Mouse (Mus musculus) yolk sac, embryonic 10.5 days (tissue): ENCODE data around the gene Kcns3.

Experiments used
- DNase-seq: peaks from one replicate; pipeline ENCODE4 v3.0.0-alpha.2; 2017; ENCODE audit warnings: low spot score

Kcns3 gene

GRCm38 (mm10) chr12:11151015-11151414 lies at the start of gene Kcns3:
Gene Kcns3, minus strand, starts transcription at chr12:11151056.
- DNase-seq: no peak

GRCm38 (mm10) chr12:11198551-11198950 lies 47.7 kb upstream of the Kcns3 start:
- DNase-seq: no peak

- no peak for DNase-seq
These were observed 47.2 kb upstream of the Kcns3 start for GRCm38 (mm10) chr12:11198026-11198425.

- DNase-seq: no peak
These were observed 46.0 kb upstream of the Kcns3 start for GRCm38 (mm10) chr12:11196830-11197229.

GRCm38 (mm10) chr12:11196142-11196597 lies 45.3 kb upstream of the Kcns3 start:
- DNase-seq: peak; percentile 66

GRCm38 (mm10) chr12:11195031-11195430 lies 44.2 kb upstream of the Kcns3 start:
- DNase-seq: no peak

GRCm38 (mm10) chr12:11178486-11179154 lies 27.8 kb upstream of the Kcns3 start:
- DNase-seq: peak; percentile 66

GRCm38 (mm10) chr12:11177408-11178394 lies 26.8 kb upstream of the Kcns3 start:
- DNase-seq: no peak

GRCm38 (mm10) chr12:11158670-11159069 lies 7.8 kb upstream of the Kcns3 start:
- DNase-seq: no peak

- DNase-seq: no peak
These were observed 4.3 kb upstream of the Kcns3 start for GRCm38 (mm10) chr12:11155123-11155522.

- DNase-seq: no peak
These were observed 2.7 kb upstream of the Kcns3 start for GRCm38 (mm10) chr12:11153587-11153986.

GRCm38 (mm10) chr12:11150192-11150935 lies 492 bp downstream of the Kcns3 start:
- DNase-seq: peak; percentile 48

GRCm38 (mm10) chr12:11149421-11150191 lies 1.2 kb downstream of the Kcns3 start:
- DNase-seq: peak; percentile 67

GRCm38 (mm10) chr12:11149121-11149420 lies 1.8 kb downstream of the Kcns3 start:
- DNase-seq: no peak

- DNase-seq: no peak
These were observed 6.0 kb downstream of the Kcns3 start for GRCm38 (mm10) chr12:11144894-11145293.

- DNase-seq: no peak
These were observed 18.4 kb downstream of the Kcns3 start for GRCm38 (mm10) chr12:11132418-11132817.

- no peak for DNase-seq
These were observed 21.7 kb downstream of the Kcns3 start for GRCm38 (mm10) chr12:11129188-11129587.

GRCm38 (mm10) chr12:11126186-11126759 lies 24.6 kb downstream of the Kcns3 start:
- DNase-seq: no peak

GRCm38 (mm10) chr12:11101565-11101964 lies 49.3 kb downstream of the Kcns3 start:
- DNase-seq: no peak

GRCm38 (mm10) chr12:11088626-11089372 lies 62.1 kb downstream of the Kcns3 start:
- DNase-seq: no peak

- no peak for DNase-seq
These were observed 64.0 kb downstream of the Kcns3 start for GRCm38 (mm10) chr12:11086866-11087265.
